Mouse (Mus musculus) ES-Bruce4 (cell line): Measurements from ENCODE around the gene Capn11. TPM values are rescaled to one million over a fixed set of nuclear protein-coding genes. Genes with fewer than 3 reads are reported as not detected.

Experiments
- H3K27ac ChIP-seq: 2 replicates; pipeline ENCODE4 v1.5.1; 2012; ENCODE audit warnings: low read length, inconsistent platforms; ENCODE audit not compliant: insufficient read depth
- H3K27me3 ChIP-seq: 2 replicates; pipeline ENCODE4 v1.6.1; 2012; ENCODE audit warnings: mild to moderate bottlenecking, low read length, inconsistent platforms; ENCODE audit not compliant: control insufficient read depth, poor library complexity, insufficient read depth, severe bottlenecking
- H3K36me3 ChIP-seq: 2 replicates; pipeline ENCODE4 v1.6.1; 2012; ENCODE audit warnings: inconsistent platforms, mild to moderate bottlenecking, low read length, moderate library complexity; ENCODE audit not compliant: control insufficient read depth, poor library complexity, insufficient read depth, severe bottlenecking
- H3K4me1 ChIP-seq: one replicate; pipeline ENCODE4 v1.8.1; 2011; ENCODE audit warnings: low read length; ENCODE audit not compliant: control insufficient read depth, insufficient read depth
- H3K4me3 ChIP-seq: 2 replicates; pipeline ENCODE4 v1.5.1; 2011; ENCODE audit warnings: low read depth, mild to moderate bottlenecking, low read length
- H3K9ac ChIP-seq: 2 replicates; pipeline ENCODE4 v1.6.1; 2012; ENCODE audit warnings: low read depth, mild to moderate bottlenecking, inconsistent platforms; ENCODE audit not compliant: poor library complexity, severe bottlenecking
- H3K9me3 ChIP-seq: replicated peaks from 2 replicates; pipeline ENCODE4 v1.6.1; 2012; ENCODE audit warnings: mild to moderate bottlenecking, low read length, inconsistent platforms; ENCODE audit not compliant: control insufficient read depth, poor library complexity, insufficient read depth, severe bottlenecking
- CTCF ChIP-seq: IDR thresholded peaks from one replicate; pipeline ENCODE4 v1.8.1; 2011; ENCODE audit warnings: low read depth, low read length
- EP300 ChIP-seq: IDR thresholded peaks from 2 replicates; pipeline ENCODE4 v1.6.1; 2011; ENCODE audit warnings: low read depth, low read length; ENCODE audit not compliant: insufficient read depth
- POLR2A ChIP-seq: IDR thresholded peaks from one replicate; pipeline ENCODE4 v1.8.1; 2011; ENCODE audit warnings: low read length; ENCODE audit not compliant: insufficient read depth
- polyA plus RNA-seq: library from polyadenylated mRNA; stranded (reverse); fragments of >200 nt; gene quantifications from 2 replicates; pipeline ENCODE4 v1.2.4, GENCODE M21; 2011; ENCODE audit warnings: low read depth; ENCODE audit not compliant: missing spikeins, insufficient read depth, insufficient read length

Gene Capn11
- polyA plus RNA-seq, 1 experiment: 1.4 TPM

DNA sequence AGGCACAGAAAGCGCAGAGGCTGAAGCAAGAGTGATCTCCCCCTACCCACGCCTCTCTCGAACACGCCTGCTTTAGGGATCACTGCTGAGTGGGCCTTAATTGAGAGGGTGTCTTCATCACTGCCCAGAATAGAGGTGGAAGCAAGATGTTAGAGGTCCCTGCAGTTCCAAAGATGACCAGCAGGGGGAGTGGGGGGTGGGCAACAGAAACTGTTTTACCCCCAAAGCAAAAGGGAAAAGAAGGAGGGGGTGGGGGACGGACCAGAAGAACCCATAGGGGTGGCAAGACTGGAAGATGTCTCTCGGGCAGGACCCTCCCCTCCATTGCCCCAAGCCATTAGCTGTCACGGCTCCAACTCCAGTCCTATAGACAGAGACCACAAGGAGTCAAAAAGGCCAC lies 19.0 kb upstream of the Capn11 start:
- Histone ChIP-seq H3K4me1 (peaks cover 2% of the 10 kb centered on the region), H3K9ac (no peak overlapping the region), H3K36me3 (peaks cover 12% of the 10 kb centered on the region)

GRCm38 (mm10) chr17:45672598-45672997 lies 13.5 kb upstream of the Capn11 start:
- Histone ChIP-seq H3K4me3 (no peak overlapping the region), H3K27me3 (no peaks in the 10 kb centered on the region), H3K9ac (no peak overlapping the region), H3K36me3 (peaks cover 28% of the 10 kb centered on the region), H3K4me1 (no peaks in the 10 kb centered on the region), H3K27ac (no peak overlapping the region), H3K9me3 (no peaks in the 10 kb centered on the region)
- TF ChIP-seq POLR2A (no peak), EP300 (no peak), CTCF (no peak)

More for the DNA sequence above, 19.0 kb upstream of the Capn11 start:
- H3K27ac ChIP-seq: no peak overlapping the region
- H3K27me3 ChIP-seq: no peaks in the 10 kb centered on the region
- TF ChIP-seq POLR2A (no peak), EP300 (no peak), CTCF (peak; percentile 61)
- H3K4me3 ChIP-seq: no peak overlapping the region
- no peaks in the 10 kb centered on the region for H3K9me3 ChIP-seq

DNA sequence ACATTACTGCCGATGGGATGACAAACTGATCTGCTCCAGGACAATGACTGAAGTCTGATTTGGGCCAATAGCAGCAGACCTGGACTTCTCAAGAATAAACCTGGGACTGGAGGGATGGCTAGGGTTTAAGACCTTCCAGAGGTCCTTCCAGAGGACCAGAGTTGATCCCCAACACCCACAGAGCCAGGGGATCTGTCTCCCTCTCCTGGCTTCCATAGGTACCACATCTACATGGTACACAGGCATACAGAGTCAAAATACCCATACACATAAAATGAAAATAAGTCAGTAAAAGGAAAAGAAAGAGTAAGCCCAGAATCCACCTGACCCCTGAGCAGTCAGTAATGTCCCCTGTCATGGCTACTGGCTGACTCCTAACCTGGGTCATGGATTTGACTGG lies 12.7 kb upstream of the Capn11 start:
- H3K36me3 ChIP-seq: peaks cover 26% of the 10 kb centered on the region

GRCm38 (mm10) chr17:45667986-45668385 lies 8.9 kb upstream of the Capn11 start:
- Histone ChIP-seq H3K4me3 (no peak overlapping the region), H3K27me3 (no peaks in the 10 kb centered on the region), H3K27ac (no peak overlapping the region), H3K9ac (no peak overlapping the region), H3K36me3 (peaks cover 15% of the 10 kb centered on the region), H3K4me1 (peaks cover 3% of the 10 kb centered on the region), H3K9me3 (no peaks in the 10 kb centered on the region)
- TF ChIP-seq EP300: no peak
- TF ChIP-seq CTCF: no peak
- no peak for TF ChIP-seq POLR2A

More for the DNA sequence above, 12.7 kb upstream of the Capn11 start:
- TF ChIP-seq EP300 (no peak), CTCF (peak; percentile 26), POLR2A (no peak)
- no peak overlapping the region for H3K27ac ChIP-seq
- no peaks in the 10 kb centered on the region for H3K27me3 ChIP-seq
- H3K9ac ChIP-seq: no peak overlapping the region
- H3K9me3 ChIP-seq: no peaks in the 10 kb centered on the region
- peaks cover 3% of the 10 kb centered on the region for H3K4me1 ChIP-seq
- H3K4me3 ChIP-seq: no peak overlapping the region

DNA sequence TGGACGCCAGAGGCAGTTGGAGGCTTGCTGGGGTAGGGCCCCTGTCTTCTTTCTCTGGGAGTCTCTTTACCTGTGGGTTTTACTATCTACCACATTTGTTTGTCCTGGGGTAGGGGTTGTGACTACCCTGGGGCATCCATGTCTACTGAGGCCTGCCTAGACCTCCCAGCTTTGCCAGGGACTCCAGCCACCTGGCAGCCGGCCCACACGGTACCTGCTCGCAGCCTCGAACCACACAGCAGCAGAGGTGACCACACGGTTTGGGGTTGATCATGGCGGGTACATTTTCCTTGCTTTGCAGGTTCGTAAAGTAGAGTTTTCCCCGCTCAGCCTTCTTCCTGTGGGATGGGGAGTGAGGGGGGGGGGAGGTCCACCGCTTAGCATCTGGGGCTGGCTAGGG lies 8.4 kb upstream of the Capn11 start:
- Histone ChIP-seq H3K9me3 (no peaks in the 10 kb centered on the region), H3K4me3 (no peak overlapping the region), H3K27me3 (no peaks in the 10 kb centered on the region), H3K36me3 (peaks cover 10% of the 10 kb centered on the region), H3K9ac (no peak overlapping the region), H3K27ac (no peak overlapping the region), H3K4me1 (peaks cover 3% of the 10 kb centered on the region)
- TF ChIP-seq POLR2A (no peak), CTCF (no peak), EP300 (no peak)

GRCm38 (mm10) chr17:45666091-45666490 lies 7.0 kb upstream of the Capn11 start:
- no peak overlapping the region for H3K9ac ChIP-seq
- no peaks in the 10 kb centered on the region for H3K9me3 ChIP-seq
- H3K27me3 ChIP-seq: no peaks in the 10 kb centered on the region
- no peak overlapping the region for H3K27ac ChIP-seq
- H3K4me1 ChIP-seq: peaks cover 3% of the 10 kb centered on the region
- H3K36me3 ChIP-seq: peaks cover 17% of the 10 kb centered on the region
- TF ChIP-seq EP300: no peak
- no peak for TF ChIP-seq CTCF
- no peak for TF ChIP-seq POLR2A
- peak overlapping the region; percentile 18 for H3K4me3 ChIP-seq
